ENCODE assay signal across 8 mouse cellular contexts in the genomic region with DNA sequence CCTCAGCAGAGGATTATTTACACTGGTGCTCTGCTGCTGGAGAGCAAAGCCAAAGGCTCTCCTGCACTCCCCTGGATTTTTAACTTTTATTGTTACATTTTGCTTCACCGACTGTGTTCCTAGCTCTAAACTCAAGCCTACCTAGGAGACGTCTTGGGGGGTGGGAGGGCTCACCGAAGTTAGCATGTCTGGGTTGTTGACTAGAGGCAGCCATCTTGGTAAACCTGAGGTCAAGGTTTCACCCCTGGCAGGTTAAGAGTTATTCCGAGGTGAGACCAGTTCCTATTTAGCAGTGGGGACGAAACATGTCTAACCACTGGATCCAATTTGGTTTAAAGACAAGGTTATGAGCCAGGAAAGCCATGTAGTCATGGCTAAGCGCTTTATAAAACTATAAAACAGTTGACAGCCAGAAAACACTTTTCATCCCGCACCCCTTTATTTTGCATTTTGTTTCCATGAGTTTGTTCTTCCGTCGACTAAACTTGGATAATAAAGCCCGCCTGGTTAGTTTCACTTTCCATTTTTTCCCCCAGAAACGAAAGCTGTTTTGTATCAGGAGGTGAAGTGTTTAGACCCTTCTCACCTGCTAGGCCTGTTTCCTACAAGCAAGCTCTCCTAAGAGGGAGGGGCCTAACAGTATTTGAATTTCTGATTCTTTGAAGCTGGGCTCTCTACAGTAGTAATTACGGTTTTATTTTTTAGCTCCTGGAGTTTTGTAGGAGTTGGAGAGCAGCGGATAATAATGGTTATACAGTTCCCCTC. TPM values are rescaled to one million over a fixed set of nuclear protein-coding genes. Genes with fewer than 3 reads are reported as not detected.
DNase-seq lines count a peak whose midpoint lies in the region; ATAC-seq and TF ChIP-seq lines count a peak whose summit lies in the region.

No protein-coding gene starts in this region.

- 0 out of 2 replicates have a peak, but pooled peaks cover 2% of the 10 kb centered on the region for H3K9me3 ChIP-seq in erythroblast, embryonic 14.5 days (ENCODE audit: control insufficient read depth, low read length)
- H3K9me3 ChIP-seq in kidney, embryonic 14.5 days (ENCODE audit: control insufficient read depth, low read length), result no peaks in the 10 kb centered on the region
- no peaks in the 10 kb centered on the region for H3K9me3 ChIP-seq in midbrain, postnatal 0 days (ENCODE audit: low read length)

- no peak for TF ChIP-seq CTCF in midbrain, postnatal 0 days (IDR thresholded peaks at IDR 0.05)

- peaks cover 16% of the 10 kb centered on the region for H3K36me3 ChIP-seq in erythroblast, embryonic 14.5 days (ENCODE audit: control insufficient read depth)
- H3K36me3 ChIP-seq in kidney, embryonic 14.5 days (ENCODE audit: control insufficient read depth, insufficient read depth, low read length), result no peaks in the 10 kb centered on the region
- H3K36me3 ChIP-seq in midbrain, postnatal 0 days (ENCODE audit: insufficient read depth, low read length), result no peaks in the 10 kb centered on the region

- intact Hi-C loops in left cerebral cortex, postnatal 14 days (cut with DNase I), result loop anchor here (2.0 to 10.0 kb wide), 5 partner anchors 72 to 225 kb away; no protein-coding TSS in a partner anchor

- peak overlapping the region; percentile 91 for H3K27ac ChIP-seq in kidney, embryonic 14.5 days (ENCODE audit: low read depth, low read length)
- H3K27ac ChIP-seq in midbrain, postnatal 0 days (ENCODE audit: low read depth, low read length), result no peak overlapping the region

- 21% methylated on average over 13 of the region's 13 CpGs for WGBS in kidney, embryonic 14.5 days
- WGBS in midbrain, postnatal 0 days, result 21% methylated on average over 13 of the region's 13 CpGs

- no peaks in the 10 kb centered on the region for H3K27me3 ChIP-seq in erythroblast, embryonic 14.5 days (ENCODE audit: control insufficient read depth)
- no peaks in the 10 kb centered on the region for H3K27me3 ChIP-seq in kidney, embryonic 14.5 days (ENCODE audit: control insufficient read depth, insufficient read depth, low read length)
- no peaks in the 10 kb centered on the region for H3K27me3 ChIP-seq in midbrain, postnatal 0 days (ENCODE audit: insufficient read depth, low read length)

- peak; percentile 37 for ATAC-seq in CD4-positive, CD25-positive, alpha-beta regulatory T cell, adult 4 months
- no peak for ATAC-seq in kidney, embryonic 14.5 days (ENCODE audit: low FRiP score, low TSS enrichment)
- no peak for ATAC-seq in midbrain, postnatal 0 days (ENCODE audit: low FRiP score)

- H3K4me3 ChIP-seq in erythroblast, embryonic 14.5 days (replicated peaks), result peak overlapping the region; percentile 87
- peak overlapping the region; percentile 53 for H3K4me3 ChIP-seq in kidney, embryonic 14.5 days (ENCODE audit: low read length)
- peak overlapping the region; percentile 96 for H3K4me3 ChIP-seq in midbrain, postnatal 0 days (ENCODE audit: low read depth, low read length)

- peak; percentile 25 for DNase-seq in embryo, embryonic 11 days
- no peak for DNase-seq in embryo, embryonic 10 days (ENCODE audit: low spot score)
- no peak for DNase-seq in midbrain, postnatal 0 days (ENCODE audit: low spot score)
- DNase-seq in cerebellum, adult 11 months, result no peak
- DNase-seq in left cerebral cortex, postnatal 14 days (ENCODE audit: low spot score in 2 of 2), result no peak

- H3K4me1 ChIP-seq in erythroblast, embryonic 14.5 days (ENCODE audit: control insufficient read depth), result peaks cover 63% of the 10 kb centered on the region
- H3K4me1 ChIP-seq in kidney, embryonic 14.5 days (ENCODE audit: control insufficient read depth, insufficient read depth, low read length), result peaks cover 19% of the 10 kb centered on the region
- H3K4me1 ChIP-seq in midbrain, postnatal 0 days (ENCODE audit: insufficient read depth, low read length), result 0 out of 2 replicates have a peak, but pooled peaks cover 6% of the 10 kb centered on the region

- peak overlapping the region; percentile 53 for H3K4me2 ChIP-seq in kidney, embryonic 14.5 days (replicated peaks; ENCODE audit: low read depth, low read length)
- peak overlapping the region; percentile 96 for H3K4me2 ChIP-seq in midbrain, postnatal 0 days (ENCODE audit: low read depth, low read length, poor library complexity, severe bottlenecking)

- H3K9ac ChIP-seq in kidney, embryonic 14.5 days (ENCODE audit: low read depth, low read length), result peak overlapping the region; percentile 24; the same call in 1 of the 2 replicates
- H3K9ac ChIP-seq in midbrain, postnatal 0 days (replicated peaks; ENCODE audit: low read length, poor library complexity, severe bottlenecking), result no peak overlapping the region

RNA-seq across cellular contexts. Expression of a gene that starts 1.2 kb away (rescaled TPM):
- polyA plus RNA-seq in CD4-positive, CD25-positive, alpha-beta regulatory T cell, adult 4 months (2017; shearing (Covaris generic)), result 10 to 100 TPM; 28.7 to 30.9 TPM
- polyA plus RNA-seq in erythroblast, embryonic 14.5 days (2012), result 0.61 and 1.6 TPM in 2 replicates
- polyA plus RNA-seq in kidney, embryonic 14.5 days (2014; fragmentation: Nextera tagmentation; extraction: Ambion mirVana), result 36.4 and 39.6 TPM in 2 replicates
- total RNA-seq in midbrain, postnatal 0 days (2014; rRNA removed), result 43.7 and 45.5 TPM in 2 replicates
- 26.6 and 28.0 TPM in 2 replicates for polyA plus RNA-seq in midbrain, postnatal 0 days (2015; fragmentation: Nextera tagmentation; extraction: Ambion mirVana)
- 10 to 100 TPM; 53.9 to 58.8 TPM for total RNA-seq in left cerebral cortex, postnatal 14 days (2021)

Comparison
In these comparisons a context has a peak if more than half of its experiments do, and no peak if none do; other contexts are left out.
1. RNA of a gene that starts 1.2 kb away (polyA plus RNA-seq): 36.4 to 39.6 TPM in kidney, embryonic 14.5 days, 28.7 to 30.9 TPM in CD4-positive, CD25-positive, alpha-beta regulatory T cell, adult 4 months and 26.6 to 28.0 TPM in midbrain, postnatal 0 days; 0.61 to 1.6 TPM in erythroblast, embryonic 14.5 days; every median in the first group is over 10 times any median in the second.
2. Peak in every context shown above with its lines, with median percentiles within 50 percentile points of each other: H3K4me3 ChIP-seq.